Mouse (Mus musculus): ENCODE results near the gene Msn. TPM values are rescaled to one million over a fixed set of nuclear protein-coding genes. Genes with fewer than 3 reads are reported as not detected.

Gene Msn
- polyA plus RNA-seq, 1 experiment from 2014 or later: 162 TPM

- no peak for ATAC-seq (replicated peaks; ENCODE audit: insufficient number of reproducible peaks, low FRiP score, low TSS enrichment)
- H3K4me3 ChIP-seq (ENCODE audit: low read depth, low read length): no peak overlapping the region
- no peak overlapping the region for H3K27ac ChIP-seq (ENCODE audit: low read depth, low read length)
- no peaks in the 10 kb centered on the region for H3K36me3 ChIP-seq (ENCODE audit: control insufficient read depth, insufficient read depth, low read length)
- no peaks in the 10 kb centered on the region for H3K27me3 ChIP-seq (ENCODE audit: control insufficient read depth, insufficient read depth, low read length)
- no peaks in the 10 kb centered on the region for H3K4me1 ChIP-seq (ENCODE audit: control insufficient read depth, insufficient read depth, low read length)
- H3K9ac ChIP-seq (ENCODE audit: low read depth, low read length): no peak overlapping the region
- no peak overlapping the region for H3K4me2 ChIP-seq
- H3K9me3 ChIP-seq (replicated peaks; ENCODE audit: control insufficient read depth, low read length): no peaks in the 10 kb centered on the region
These were observed 17.3 kb downstream of the Msn start for GRCm38 (mm10) chrX:96113106-96113634.

GRCm38 (mm10) chrX:96115501-96115900 lies 19.7 kb downstream of the Msn start:
- Histone ChIP-seq H3K9me3 (replicated peaks; ENCODE audit: control insufficient read depth, low read length) (no peaks in the 10 kb centered on the region), H3K4me3 (ENCODE audit: low read depth, low read length) (no peak overlapping the region), H3K4me2 (no peak overlapping the region), H3K27me3 (ENCODE audit: control insufficient read depth, insufficient read depth, low read length) (no peaks in the 10 kb centered on the region), H3K9ac (ENCODE audit: low read depth, low read length) (no peak overlapping the region), H3K4me1 (ENCODE audit: control insufficient read depth, insufficient read depth, low read length) (no peaks in the 10 kb centered on the region), H3K27ac (ENCODE audit: low read depth, low read length) (no peak overlapping the region), H3K36me3 (ENCODE audit: control insufficient read depth, insufficient read depth, low read length) (no peaks in the 10 kb centered on the region)
- ATAC-seq (replicated peaks; ENCODE audit: insufficient number of reproducible peaks, low FRiP score, low TSS enrichment): no peak

- 78% methylated on average over 1 of the region's 1 CpGs for WGBS (ENCODE audit: insufficient replicate concordance)
- Histone ChIP-seq H3K4me3 (ENCODE audit: low read depth, low read length) (no peak overlapping the region), H3K9me3 (replicated peaks; ENCODE audit: control insufficient read depth, low read length) (no peaks in the 10 kb centered on the region), H3K27ac (ENCODE audit: low read depth, low read length) (no peak overlapping the region), H3K4me1 (ENCODE audit: control insufficient read depth, insufficient read depth, low read length) (no peaks in the 10 kb centered on the region), H3K27me3 (ENCODE audit: control insufficient read depth, insufficient read depth, low read length) (no peaks in the 10 kb centered on the region), H3K9ac (ENCODE audit: low read depth, low read length) (no peak overlapping the region), H3K4me2 (no peak overlapping the region), H3K36me3 (ENCODE audit: control insufficient read depth, insufficient read depth, low read length) (no peaks in the 10 kb centered on the region)
- no peak for ATAC-seq (replicated peaks; ENCODE audit: insufficient number of reproducible peaks, low FRiP score, low TSS enrichment)
These were observed 21.5 kb downstream of the Msn start for GRCm38 (mm10) chrX:96117366-96117765.

- no peaks in the 10 kb centered on the region for H3K36me3 ChIP-seq (ENCODE audit: control insufficient read depth, insufficient read depth, low read length)
- no peaks in the 10 kb centered on the region for H3K9me3 ChIP-seq (replicated peaks; ENCODE audit: control insufficient read depth, low read length)
- H3K27me3 ChIP-seq (ENCODE audit: control insufficient read depth, insufficient read depth, low read length): no peaks in the 10 kb centered on the region
- H3K4me2 ChIP-seq: no peak overlapping the region
- no peak overlapping the region for H3K4me3 ChIP-seq (ENCODE audit: low read depth, low read length)
- no peak for ATAC-seq (replicated peaks; ENCODE audit: insufficient number of reproducible peaks, low FRiP score, low TSS enrichment)
- 52% methylated on average over 2 of the region's 2 CpGs for WGBS (ENCODE audit: insufficient replicate concordance)
- H3K4me1 ChIP-seq (ENCODE audit: control insufficient read depth, insufficient read depth, low read length): no peaks in the 10 kb centered on the region
- no peak overlapping the region for H3K9ac ChIP-seq (ENCODE audit: low read depth, low read length)
- H3K27ac ChIP-seq (ENCODE audit: low read depth, low read length): no peak overlapping the region
These were observed 24.2 kb downstream of the Msn start for GRCm38 (mm10) chrX:96119997-96120396.

GRCm38 (mm10) chrX:96121912-96122311 lies 26.1 kb downstream of the Msn start:
- Histone ChIP-seq H3K27me3 (ENCODE audit: control insufficient read depth, insufficient read depth, low read length) (no peaks in the 10 kb centered on the region), H3K9ac (ENCODE audit: low read depth, low read length) (no peak overlapping the region), H3K9me3 (replicated peaks; ENCODE audit: control insufficient read depth, low read length) (no peaks in the 10 kb centered on the region), H3K4me1 (ENCODE audit: control insufficient read depth, insufficient read depth, low read length) (peaks cover 4% of the 10 kb centered on the region; the same call in 1 of the 2 replicates), H3K4me2 (no peak overlapping the region), H3K36me3 (ENCODE audit: control insufficient read depth, insufficient read depth, low read length) (no peaks in the 10 kb centered on the region), H3K27ac (ENCODE audit: low read depth, low read length) (no peak overlapping the region), H3K4me3 (ENCODE audit: low read depth, low read length) (no peak overlapping the region)
- 75% methylated on average over 1 of the region's 1 CpGs for WGBS (ENCODE audit: insufficient replicate concordance)
- no peak for ATAC-seq (replicated peaks; ENCODE audit: insufficient number of reproducible peaks, low FRiP score, low TSS enrichment)

GRCm38 (mm10) chrX:96126803-96127202 lies 31.0 kb downstream of the Msn start:
- no peak for ATAC-seq (replicated peaks; ENCODE audit: insufficient number of reproducible peaks, low FRiP score, low TSS enrichment)
- Histone ChIP-seq H3K9me3 (replicated peaks; ENCODE audit: control insufficient read depth, low read length) (no peaks in the 10 kb centered on the region), H3K27ac (ENCODE audit: low read depth, low read length) (no peak overlapping the region), H3K9ac (ENCODE audit: low read depth, low read length) (no peak overlapping the region), H3K4me3 (ENCODE audit: low read depth, low read length) (no peak overlapping the region), H3K36me3 (ENCODE audit: control insufficient read depth, insufficient read depth, low read length) (no peaks in the 10 kb centered on the region), H3K4me2 (0 out of 2 replicates have a peak overlapping the region, but pooled peaks have one; percentile 8), H3K27me3 (ENCODE audit: control insufficient read depth, insufficient read depth, low read length) (no peaks in the 10 kb centered on the region), H3K4me1 (ENCODE audit: control insufficient read depth, insufficient read depth, low read length) (peaks cover 14% of the 10 kb centered on the region)
- 51% methylated on average over 3 of the region's 3 CpGs for WGBS (ENCODE audit: insufficient replicate concordance)

GRCm38 (mm10) chrX:96130139-96130538 lies 34.3 kb downstream of the Msn start:
- Histone ChIP-seq H3K27me3 (ENCODE audit: control insufficient read depth, insufficient read depth, low read length) (no peaks in the 10 kb centered on the region), H3K27ac (ENCODE audit: low read depth, low read length) (peak overlapping the region; percentile 67), H3K4me3 (ENCODE audit: low read depth, low read length) (no peak overlapping the region), H3K4me1 (ENCODE audit: control insufficient read depth, insufficient read depth, low read length) (peaks cover 17% of the 10 kb centered on the region), H3K9me3 (replicated peaks; ENCODE audit: control insufficient read depth, low read length) (no peaks in the 10 kb centered on the region), H3K4me2 (peak overlapping the region; percentile 42), H3K9ac (ENCODE audit: low read depth, low read length) (no peak overlapping the region), H3K36me3 (ENCODE audit: control insufficient read depth, insufficient read depth, low read length) (no peaks in the 10 kb centered on the region)
- ATAC-seq (replicated peaks; ENCODE audit: insufficient number of reproducible peaks, low FRiP score, low TSS enrichment): peak; percentile 83
- 23% methylated on average over 5 of the region's 5 CpGs for WGBS (ENCODE audit: insufficient replicate concordance)

- Histone ChIP-seq H3K4me3 (ENCODE audit: low read depth, low read length) (no peak overlapping the region), H3K9me3 (replicated peaks; ENCODE audit: control insufficient read depth, low read length) (no peaks in the 10 kb centered on the region), H3K4me1 (ENCODE audit: control insufficient read depth, insufficient read depth, low read length) (peaks cover 17% of the 10 kb centered on the region), H3K27ac (ENCODE audit: low read depth, low read length) (peak overlapping the region; percentile 67), H3K9ac (ENCODE audit: low read depth, low read length) (no peak overlapping the region), H3K4me2 (peak overlapping the region; percentile 42), H3K36me3 (ENCODE audit: control insufficient read depth, insufficient read depth, low read length) (no peaks in the 10 kb centered on the region), H3K27me3 (ENCODE audit: control insufficient read depth, insufficient read depth, low read length) (no peaks in the 10 kb centered on the region)
- WGBS (ENCODE audit: insufficient replicate concordance): 58% methylated on average over 6 of the region's 6 CpGs
- ATAC-seq (replicated peaks; ENCODE audit: insufficient number of reproducible peaks, low FRiP score, low TSS enrichment): 0 out of 2 replicates have a peak, but pooled peaks have one; percentile 65
These were observed 34.8 kb downstream of the Msn start for GRCm38 (mm10) chrX:96130663-96131062.

GRCm38 (mm10) chrX:96133260-96133659 lies 37.4 kb downstream of the Msn start:
- H3K36me3 ChIP-seq (ENCODE audit: control insufficient read depth, insufficient read depth, low read length): no peaks in the 10 kb centered on the region
- H3K9me3 ChIP-seq (replicated peaks; ENCODE audit: control insufficient read depth, low read length): no peaks in the 10 kb centered on the region
- no peak overlapping the region for H3K4me2 ChIP-seq
- H3K4me1 ChIP-seq (ENCODE audit: control insufficient read depth, insufficient read depth, low read length): peaks cover 13% of the 10 kb centered on the region
- no peak overlapping the region for H3K9ac ChIP-seq (ENCODE audit: low read depth, low read length)
- no peak overlapping the region for H3K4me3 ChIP-seq (ENCODE audit: low read depth, low read length)
- H3K27me3 ChIP-seq (ENCODE audit: control insufficient read depth, insufficient read depth, low read length): no peaks in the 10 kb centered on the region
- 40% methylated on average over 2 of the region's 2 CpGs for WGBS (ENCODE audit: insufficient replicate concordance)
- H3K27ac ChIP-seq (ENCODE audit: low read depth, low read length): peak overlapping the region; percentile 29; the same call in 1 of the 2 replicates
- no peak for ATAC-seq (replicated peaks; ENCODE audit: insufficient number of reproducible peaks, low FRiP score, low TSS enrichment)

All from heart, embryonic 11.5 days (tissue).